Mouse (Mus musculus): ENCODE measurements around the gene Stpg1.

Stpg1 gene

GRCm38 (mm10) chr4:135563794-135564193 is 69.2 kb downstream of the Stpg1 start:
- no peak for DNase-seq

- DNase-seq = peak in 1 of 2 experiments; percentile 25
Measured at GRCm38 (mm10) chr4:135565400-135565799, 70.8 kb downstream of the Stpg1 start.

DNA sequence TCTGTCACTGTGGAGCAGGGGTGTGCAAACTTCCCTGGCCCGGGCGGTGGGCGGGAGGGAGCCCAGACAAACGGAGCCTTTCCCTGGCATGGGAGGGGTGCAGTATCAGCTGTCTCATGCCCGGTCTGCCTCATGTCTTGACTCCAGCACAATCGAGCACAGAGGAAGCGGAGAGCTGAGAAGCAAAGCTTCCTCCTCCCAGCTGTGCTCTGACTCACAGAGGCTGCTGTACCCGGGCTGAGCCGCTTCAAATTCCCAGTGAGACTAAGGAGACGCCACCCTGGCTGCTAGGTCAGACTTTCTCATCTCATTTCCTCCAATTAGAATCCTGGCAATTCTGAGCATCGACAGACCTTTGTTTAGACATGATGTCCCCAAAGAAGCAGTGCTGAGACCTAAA is 72.5 kb downstream of the Stpg1 start:
- DNase-seq = no peak

DNA sequence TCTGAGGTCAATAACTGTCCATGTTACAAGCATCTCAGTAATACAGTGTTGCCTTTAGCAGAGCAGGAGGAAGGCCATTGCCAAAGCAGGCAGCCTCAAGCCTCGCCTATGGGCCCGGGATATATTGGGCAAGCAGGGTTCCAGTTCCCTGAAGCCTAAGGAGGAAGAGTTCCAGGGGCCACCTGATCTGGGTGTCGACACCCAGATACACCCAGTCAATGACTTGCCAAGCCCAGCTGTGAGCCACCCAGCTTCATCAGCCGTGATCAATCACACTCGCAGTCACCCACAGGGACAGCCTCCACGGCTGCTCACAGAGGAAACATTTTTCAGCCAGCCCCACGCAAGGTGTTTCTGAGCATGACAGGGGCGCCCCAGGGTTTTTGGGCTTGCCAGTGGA is 72.9 kb downstream of the Stpg1 start:
- DNase-seq = peak in 1 of 2 experiments; percentile 28

DNA sequence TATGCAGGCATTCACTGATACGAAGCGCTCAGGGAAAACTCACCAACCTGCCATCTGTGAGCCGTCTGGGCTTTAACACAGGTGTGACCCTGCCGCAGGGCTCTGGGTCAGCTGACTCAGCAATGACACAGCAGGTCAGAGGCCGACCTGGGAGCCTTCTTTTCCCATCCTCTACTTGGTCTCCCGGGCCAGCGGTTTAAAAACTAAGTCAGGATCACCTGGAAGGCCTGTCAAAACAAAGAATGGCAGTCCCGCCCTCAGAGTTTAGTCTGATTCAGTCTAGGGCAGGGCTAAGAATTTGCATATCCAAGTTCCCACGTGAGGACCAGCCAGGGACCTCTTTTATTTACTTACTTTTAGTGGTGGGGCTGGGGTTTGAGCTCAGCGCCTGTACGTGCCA is 74.6 kb downstream of the Stpg1 start:
- DNase-seq = no peak

GRCm38 (mm10) chr4:135570152-135571036 is 75.8 kb downstream of the Stpg1 start:
- peak in 1 of 2 experiments; percentile 30 for DNase-seq

GRCm38 (mm10) chr4:135571037-135571550 is 76.5 kb downstream of the Stpg1 start:
- DNase-seq = no peak

GRCm38 (mm10) chr4:135572276-135572675 is 77.7 kb downstream of the Stpg1 start:
- DNase-seq = no peak

DNA sequence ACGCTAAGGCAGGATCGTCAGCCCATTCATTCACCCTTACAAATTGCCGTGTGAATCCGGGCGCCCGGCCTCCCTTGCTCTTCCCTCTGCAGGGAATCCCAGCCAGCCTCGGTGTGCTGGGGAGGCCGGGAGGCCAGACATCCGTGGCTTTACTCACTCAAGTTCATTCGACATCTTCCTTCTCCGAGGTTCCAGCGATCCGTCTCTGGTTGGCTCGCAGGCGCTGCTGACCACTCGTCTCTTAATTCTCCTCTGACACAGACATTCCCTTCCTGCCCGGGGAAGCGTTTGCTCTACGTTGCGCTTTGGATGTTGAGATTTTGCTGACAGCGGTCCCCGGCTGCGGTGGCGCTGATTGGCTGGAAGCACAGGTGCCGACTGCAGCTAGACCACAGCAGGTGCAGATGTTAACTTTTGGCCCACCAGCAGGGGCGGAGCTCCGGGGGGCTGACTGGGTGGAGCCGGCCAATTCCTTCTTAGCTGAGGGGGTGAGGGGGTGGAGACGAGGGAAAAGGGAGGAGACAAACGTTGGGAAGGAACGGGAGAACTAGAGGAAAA is 78.7 kb downstream of the Stpg1 start, which contains the start of gene Grhl3:
Gene Grhl3, minus strand, starts transcription at position 380 of the 558 bp plus-strand sequence.
- peak; percentile 27 to 28 for DNase-seq

DNA sequence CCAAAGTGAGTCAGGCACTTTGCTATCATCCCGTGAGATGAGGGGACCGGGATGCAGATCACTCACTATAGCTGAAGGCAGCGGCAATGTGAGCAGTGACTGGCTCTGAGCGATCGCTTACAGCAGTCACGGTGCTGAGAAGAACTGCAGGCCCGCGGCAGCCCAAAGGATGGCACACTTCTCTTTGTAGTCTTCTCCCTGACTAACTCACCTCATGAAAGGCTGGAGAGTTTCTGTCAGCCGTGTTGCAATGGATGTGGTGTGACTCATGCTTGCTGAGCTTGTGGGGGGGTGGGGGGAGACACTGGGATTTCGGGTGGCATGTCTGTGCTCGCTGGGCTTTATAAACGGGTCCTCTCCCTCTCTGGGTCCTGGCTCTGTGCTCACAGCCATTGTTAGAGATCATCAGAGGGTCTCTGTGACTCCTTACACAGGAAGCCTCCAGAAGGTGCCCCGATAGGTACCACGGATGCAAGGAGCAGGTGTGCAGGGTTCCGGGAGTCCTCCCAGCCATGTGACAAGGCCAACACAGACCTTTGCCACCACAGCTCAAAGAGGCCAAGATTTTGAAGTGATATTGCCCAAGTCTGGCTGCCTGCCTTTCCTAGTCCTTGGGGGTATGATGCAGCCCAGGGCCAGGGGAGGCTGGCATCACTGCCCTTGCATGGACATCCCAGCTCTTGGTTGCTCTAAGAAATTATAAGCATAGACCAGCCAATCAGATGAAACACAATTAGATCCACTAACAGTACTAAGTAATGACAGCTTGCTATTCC is 81.0 kb downstream of the Stpg1 start:
- no peak for DNase-seq

DNA sequence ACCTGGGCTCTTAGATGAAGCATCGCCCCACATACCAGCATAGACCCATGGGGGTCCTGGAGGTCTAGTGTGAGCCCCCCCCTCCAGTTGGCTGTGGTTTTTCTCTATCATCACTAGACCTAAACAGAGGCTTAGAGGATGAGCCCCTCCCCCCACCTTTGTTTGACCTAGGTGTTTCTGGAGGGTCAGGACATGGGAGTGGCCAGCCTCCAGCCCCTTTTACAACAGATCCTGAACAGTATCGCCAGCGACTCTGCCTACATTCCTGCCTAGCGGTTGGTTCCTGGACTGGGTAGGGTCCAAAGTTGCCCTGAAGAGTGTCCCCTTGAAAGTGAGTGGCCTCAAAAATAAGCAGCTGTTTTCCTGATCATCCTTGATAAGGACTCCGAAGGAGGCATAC is 83.9 kb downstream of the Stpg1 start:
- DNase-seq = no peak

GRCm38 (mm10) chr4:135579695-135580094 is 85.1 kb downstream of the Stpg1 start:
- no peak for DNase-seq

DNA sequence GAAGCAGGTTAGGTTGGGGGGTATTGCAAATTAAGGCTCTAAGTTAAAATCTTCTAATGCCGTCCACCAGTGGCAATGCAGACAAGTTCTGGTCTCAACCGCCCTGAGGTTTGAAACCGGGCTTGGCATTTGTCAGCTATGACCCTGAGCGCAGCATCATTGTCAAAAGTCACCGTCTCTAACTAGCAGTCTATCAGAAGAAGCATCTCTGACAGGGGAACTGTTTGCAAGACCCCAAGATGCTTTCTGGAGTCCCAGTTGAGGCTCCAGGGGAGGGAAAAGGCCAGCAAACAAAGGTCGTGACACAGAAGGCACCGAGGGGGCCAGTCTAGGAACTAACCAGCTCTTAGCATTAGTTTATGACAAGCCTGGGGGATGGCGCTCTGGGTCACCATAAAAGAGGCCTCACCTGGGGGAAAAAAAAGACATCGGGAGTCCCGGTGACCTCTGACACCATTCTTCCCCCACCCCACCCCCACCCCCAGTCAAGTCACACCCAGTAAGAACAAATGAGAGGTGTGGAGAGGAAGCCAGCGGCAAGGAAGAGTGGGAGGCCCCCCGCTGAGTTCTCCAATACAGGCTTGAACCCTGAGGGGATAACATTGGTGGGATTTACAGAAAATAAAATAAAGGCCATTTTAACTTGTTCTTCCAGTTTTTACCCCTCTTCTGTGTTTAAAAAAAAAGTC is 86.8 kb downstream of the Stpg1 start:
- no peak for DNase-seq

- DNase-seq = no peak
Measured at GRCm38 (mm10) chr4:135584838-135585237, 90.2 kb downstream of the Stpg1 start.
